Comparison of ENCODE assay signal across 8 mouse cellular contexts in genomic region chr19:6532656-6533055, GRCm38 (mm10). TPM values are rescaled to one million over a fixed set of nuclear protein-coding genes. Genes with fewer than 3 reads are reported as not detected.
DNase-seq lines count a peak whose midpoint lies in the region; ATAC-seq lines count a peak whose summit lies in the region.
"Had no signal": no experiment of that assay in that cellular context is flagged by ENCODE, and none has a peak within 500 bp of the region (broad histone marks: within the 10 kb centered on the region; RNA-seq: fewer than 3 reads in every experiment).

No protein-coding gene starts in this region.

- peaks cover 19% of the 10 kb centered on the region for H3K4me1 ChIP-seq in lung, embryonic 15.5 days
- H3K4me1 ChIP-seq in heart, embryonic 13.5 days = peaks cover 23% of the 10 kb centered on the region
- peaks cover 12% of the 10 kb centered on the region; the same call in 1 of the 2 replicates for H3K4me1 ChIP-seq in liver, embryonic 12.5 days

- H3K36me3 ChIP-seq in lung, embryonic 15.5 days = no peaks in the 10 kb centered on the region
- no peaks in the 10 kb centered on the region for H3K36me3 ChIP-seq in heart, embryonic 13.5 days
- no peaks in the 10 kb centered on the region for H3K36me3 ChIP-seq in liver, embryonic 12.5 days

- peaks cover 48% of the 10 kb centered on the region for H3K27me3 ChIP-seq in lung, embryonic 15.5 days
- peaks cover 92% of the 10 kb centered on the region for H3K27me3 ChIP-seq in heart, embryonic 13.5 days (replicated peaks)
- peaks cover 91% of the 10 kb centered on the region for H3K27me3 ChIP-seq in liver, embryonic 12.5 days (replicated peaks)

- peak overlapping the region; percentile 83 for H3K4me2 ChIP-seq in lung, embryonic 15.5 days
- peak overlapping the region; percentile 83 for H3K4me2 ChIP-seq in heart, embryonic 13.5 days
- H3K4me2 ChIP-seq in liver, embryonic 12.5 days = peak overlapping the region; percentile 65

- H3K4me3 ChIP-seq in lung, embryonic 15.5 days = no peak overlapping the region; the same call in 1 of the 2 replicates
- H3K4me3 ChIP-seq in heart, embryonic 13.5 days = peak overlapping the region; percentile 55
- H3K4me3 ChIP-seq in liver, embryonic 12.5 days = no peak overlapping the region

- 5% methylated on average over 11 of the region's 13 CpGs for WGBS in lung, embryonic 15.5 days
- WGBS in heart, embryonic 13.5 days = 16% methylated on average over 13 of the region's 13 CpGs
- WGBS in liver, embryonic 12.5 days (ENCODE audit: insufficient replicate concordance) = 17% methylated on average over 11 of the region's 13 CpGs

- DNase-seq in lung, postnatal 14 days = no peak
- no peak for DNase-seq in layer of hippocampus, postnatal 36 days
- DNase-seq in cerebellum, postnatal 14 days = no peak

- no peaks in the 10 kb centered on the region for H3K9me3 ChIP-seq in lung, embryonic 15.5 days
- H3K9me3 ChIP-seq in heart, embryonic 13.5 days = no peaks in the 10 kb centered on the region
- no peaks in the 10 kb centered on the region for H3K9me3 ChIP-seq in liver, embryonic 12.5 days (replicated peaks)

- no peak for ATAC-seq in lung, embryonic 15.5 days (ENCODE audit: borderline replicate concordance, extremely low read depth, low FRiP score, low TSS enrichment)
- ATAC-seq in heart, embryonic 13.5 days (ENCODE audit: extremely low read depth, insufficient number of reproducible peaks, low FRiP score, low TSS enrichment) = no peak
- no peak for ATAC-seq in liver, embryonic 12.5 days
- ATAC-seq in frontal cortex, adult (ENCODE audit: low TSS enrichment) = no peak

- no peak overlapping the region for H3K9ac ChIP-seq in lung, embryonic 15.5 days
- no peak overlapping the region for H3K9ac ChIP-seq in heart, embryonic 13.5 days
- H3K9ac ChIP-seq in liver, embryonic 12.5 days = no peak overlapping the region

- H3K27ac ChIP-seq in lung, embryonic 15.5 days = no peak overlapping the region
- H3K27ac ChIP-seq in heart, embryonic 13.5 days (replicated peaks) = no peak overlapping the region
- no peak overlapping the region for H3K27ac ChIP-seq in liver, embryonic 12.5 days

RNA-seq across cellular contexts. Expression of gene Slc22a12, which starts 10.2 kb away (rescaled TPM):
- 0.11 TPM in 1 of 2 replicates, not detected in the other for polyA plus RNA-seq in lung, embryonic 15.5 days (2015; fragmentation: Nextera tagmentation; extraction: Ambion mirVana)
- not detected in 2 replicates for polyA plus RNA-seq in heart, embryonic 13.5 days (2015; fragmentation: Nextera tagmentation; extraction: Ambion mirVana)
- not detected in 2 replicates for polyA plus RNA-seq in liver, embryonic 12.5 days (2016; fragmentation: Nextera tagmentation; extraction: Ambion mirVana)
- under 1 TPM; 0.40 to 0.71 TPM for total RNA-seq in layer of hippocampus, postnatal 36 days (2021)
- total RNA-seq: heart, postnatal 36 days had no signal
